In genomic region chr13:63496646-63497582, GRCm38 (mm10) we compare ENCODE assay signal across 8 mouse cellular contexts. TPM values are rescaled to one million over a fixed set of nuclear protein-coding genes. Genes with fewer than 3 reads are reported as not detected.
A peak's percentile ranks its signal among the peaks of the same experiment; 100 is the strongest.
DNase-seq lines count a peak whose midpoint lies in the region; ATAC-seq and TF ChIP-seq lines count a peak whose summit lies in the region.

TSS of gene Fancc (minus strand) at chr13:63497278.

- H3K27me3 ChIP-seq in thymus, adult 2 months (ENCODE audit: control insufficient read depth, insufficient read depth, low read length), result no peaks in the 10 kb centered on the region
- no peaks in the 10 kb centered on the region for H3K27me3 ChIP-seq in hindbrain, embryonic 14.5 days (ENCODE audit: control insufficient read depth, insufficient read depth, low read length)
- H3K27me3 ChIP-seq in limb, embryonic 15.5 days, result no peaks in the 10 kb centered on the region
- no peaks in the 10 kb centered on the region for H3K27me3 ChIP-seq in stomach, embryonic 15.5 days (replicated peaks)

- peak; percentile 78; the same call in 1 of the 2 replicates for ATAC-seq in hindbrain, embryonic 14.5 days (ENCODE audit: low FRiP score)
- no peak for ATAC-seq in limb, embryonic 15.5 days (ENCODE audit: insufficient number of reproducible peaks, low FRiP score, low TSS enrichment, low read depth)
- ATAC-seq in stomach, embryonic 15.5 days (ENCODE audit: insufficient read depth, low FRiP score, low read depth), result no peak
- no peak for ATAC-seq in erythroblast, adult 5-6 weeks (replicated peaks; ENCODE audit: low FRiP score, poor library complexity, severe bottlenecking)

- peak within 1 kb of the TSS; percentile 47 for H3K4me2 ChIP-seq in hindbrain, embryonic 14.5 days (replicated peaks)
- H3K4me2 ChIP-seq in limb, embryonic 15.5 days, result peak within 1 kb of the TSS; percentile 27
- H3K4me2 ChIP-seq in stomach, embryonic 15.5 days, result peak within 1 kb of the TSS; percentile 9; the same call in 1 of the 2 replicates

- no peak within 1 kb of the TSS for H3K27ac ChIP-seq in thymus, adult 2 months (ENCODE audit: control insufficient read depth, insufficient read depth, low read length)
- H3K27ac ChIP-seq in hindbrain, embryonic 14.5 days, result 0 out of 2 replicates have a peak within 1 kb of the TSS, but pooled peaks have one; percentile 26
- no peak within 1 kb of the TSS for H3K27ac ChIP-seq in limb, embryonic 15.5 days
- H3K27ac ChIP-seq in stomach, embryonic 15.5 days, result no peak within 1 kb of the TSS

- DNase-seq in embryo, embryonic 10 days (ENCODE audit: low spot score), result peak; percentile 70
- DNase-seq in embryo, embryonic 9.5 days (ENCODE audit: extremely low spot score), result no peak
- peak; percentile 7 for DNase-seq in thymus, adult 2 months
- DNase-seq in thymus, adult 18-20 months, result no peak
- DNase-seq in hindbrain, embryonic 14.5 days (ENCODE audit: low spot score), result peak; percentile 67

- H3K36me3 ChIP-seq in thymus, adult 2 months (ENCODE audit: control insufficient read depth, insufficient read depth, low read length), result no peaks in the 10 kb centered on the region
- H3K36me3 ChIP-seq in hindbrain, embryonic 14.5 days (replicated peaks; ENCODE audit: control insufficient read depth, insufficient read depth), result no peaks in the 10 kb centered on the region
- H3K36me3 ChIP-seq in limb, embryonic 15.5 days, result no peaks in the 10 kb centered on the region
- no peaks in the 10 kb centered on the region for H3K36me3 ChIP-seq in stomach, embryonic 15.5 days

- no peak for TF ChIP-seq POLR2A in thymus, adult 2 months (IDR thresholded peaks at IDR 0.05; ENCODE audit: control insufficient read depth, extremely low read depth, insufficient read depth, low read length, poor library complexity)

- peak within 1 kb of the TSS; percentile 1; the same call in 1 of the 2 replicates for H3K9ac ChIP-seq in hindbrain, embryonic 14.5 days
- H3K9ac ChIP-seq in limb, embryonic 15.5 days, result no peak within 1 kb of the TSS
- no peak within 1 kb of the TSS for H3K9ac ChIP-seq in stomach, embryonic 15.5 days

- peak within 1 kb of the TSS; percentile 45 for H3K4me3 ChIP-seq in thymus, adult 2 months (ENCODE audit: control insufficient read depth, insufficient read depth, low read length)
- H3K4me3 ChIP-seq in hindbrain, embryonic 14.5 days (replicated peaks; ENCODE audit: low read length), result no peak within 1 kb of the TSS
- no peak within 1 kb of the TSS for H3K4me3 ChIP-seq in limb, embryonic 15.5 days
- no peak within 1 kb of the TSS for H3K4me3 ChIP-seq in stomach, embryonic 15.5 days (replicated peaks)

- no peak for TF ChIP-seq CTCF in thymus, adult 2 months (IDR thresholded peaks at IDR 0.05; ENCODE audit: borderline replicate concordance, control insufficient read depth, extremely low read depth, insufficient read depth, low read length, poor library complexity)

- H3K9me3 ChIP-seq in hindbrain, embryonic 14.5 days (ENCODE audit: control insufficient read depth, low read length), result no peaks in the 10 kb centered on the region
- H3K9me3 ChIP-seq in limb, embryonic 15.5 days, result no peaks in the 10 kb centered on the region
- H3K9me3 ChIP-seq in stomach, embryonic 15.5 days, result no peaks in the 10 kb centered on the region

- 22% methylated on average over 23 of the region's 23 CpGs for WGBS in thymus, adult 2 months
- 17% methylated on average over 23 of the region's 23 CpGs for WGBS in hindbrain, embryonic 14.5 days
- WGBS in limb, embryonic 15.5 days, result 12% methylated on average over 23 of the region's 23 CpGs
- 31% methylated on average over 23 of the region's 23 CpGs for WGBS in stomach, embryonic 15.5 days

- H3K4me1 ChIP-seq in thymus, adult 2 months (replicated peaks; ENCODE audit: control insufficient read depth, insufficient read depth, low read length), result peaks cover 4% of the 10 kb centered on the region
- H3K4me1 ChIP-seq in hindbrain, embryonic 14.5 days (replicated peaks; ENCODE audit: control insufficient read depth, insufficient read depth, low read length), result peaks cover 13% of the 10 kb centered on the region; the same call in 1 of the 2 replicates
- peaks cover 8% of the 10 kb centered on the region for H3K4me1 ChIP-seq in limb, embryonic 15.5 days
- H3K4me1 ChIP-seq in stomach, embryonic 15.5 days, result peaks cover 6% of the 10 kb centered on the region; the same call in 1 of the 2 replicates

RNA-seq across cellular contexts. Expression of gene Fancc, which starts in this region (rescaled TPM):
- 14.7 and 20.4 TPM in 2 replicates for polyA plus RNA-seq in thymus, adult 2 months (2012; rRNA removed)
- 15.5 and 15.9 TPM in 2 replicates for polyA plus RNA-seq in hindbrain, embryonic 14.5 days (2014; fragmentation: Nextera tagmentation; extraction: Ambion mirVana)
- 21.8 and 24.9 TPM in 2 replicates for polyA plus RNA-seq in limb, embryonic 15.5 days (2015; fragmentation: Nextera tagmentation; extraction: Ambion mirVana)
- polyA plus RNA-seq in stomach, embryonic 15.5 days (2015; fragmentation: Nextera tagmentation; extraction: Ambion mirVana), result 17.8 and 18.6 TPM in 2 replicates
- total RNA-seq in erythroblast, adult 5-6 weeks (2015; ENCODE audit: low replicate concordance), result 4.8 and 26.5 TPM in 2 replicates
- total RNA-seq in erythroblast, adult 5-6 weeks (2017; ENCODE audit: low replicate concordance), result 9.0 and 17.6 TPM in 2 replicates

Comparison
In these comparisons a context has a peak if more than half of its experiments do, and no peak if none do; other contexts are left out.
1. DNase-seq: peak in embryo, embryonic 10 days (single experiment), thymus, adult 2 months (single experiment) and hindbrain, embryonic 14.5 days (single experiment); none in embryo, embryonic 9.5 days (single experiment) and thymus, adult 18-20 months (0 of 2).
2. Peak in every context shown above with its lines, with median percentiles within 50 percentile points of each other: H3K4me2 ChIP-seq.